Mouse (Mus musculus): ENCODE measurements around the gene Gm49661. TPM values are rescaled to one million over a fixed set of nuclear protein-coding genes. Genes with fewer than 3 reads are reported as not detected.

Gm49661 gene
- polyA plus RNA-seq, 1 experiment from 2014 or later = not detected

DNA sequence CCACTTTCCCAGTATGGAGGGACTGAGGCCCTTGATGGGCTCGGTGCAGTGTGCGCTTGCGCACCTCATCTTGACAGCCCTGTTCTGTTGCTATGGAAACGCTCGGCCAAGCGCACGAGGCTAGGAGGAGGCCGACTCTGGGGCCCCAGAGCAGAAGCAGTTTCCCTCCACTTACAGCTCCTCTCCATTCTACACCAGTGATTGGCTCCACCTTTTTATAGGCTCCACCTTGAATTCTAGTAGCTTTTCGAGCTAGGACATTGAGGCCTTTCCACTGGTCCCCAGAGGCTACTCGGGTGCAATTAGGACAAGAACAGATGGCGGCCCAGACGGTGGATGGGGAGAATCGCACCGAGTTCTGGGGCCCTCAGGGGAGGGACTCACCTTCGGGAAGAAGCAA is 34.4 kb downstream of the Gm49661 start:
- Histone ChIP-seq H3K4me3 (ENCODE audit: low read depth, low read length) (peak overlapping the region; percentile 47; the same call in 1 of the 2 replicates), H3K4me2 (ENCODE audit: low read depth) (peak overlapping the region; percentile 69), H3K27me3 (ENCODE audit: control insufficient read depth, insufficient read depth, low read length) (peaks cover 44% of the 10 kb centered on the region), H3K9me3 (ENCODE audit: control insufficient read depth, low read length) (no peaks in the 10 kb centered on the region), H3K36me3 (ENCODE audit: control insufficient read depth, insufficient read depth, low read length) (no peaks in the 10 kb centered on the region), H3K4me1 (ENCODE audit: control insufficient read depth, insufficient read depth, low read length) (peaks cover 16% of the 10 kb centered on the region), H3K27ac (ENCODE audit: low read depth, low read length) (no peak overlapping the region), H3K9ac (ENCODE audit: low read length) (no peak overlapping the region)
- 0% methylated on average over 15 of the region's 15 CpGs for WGBS
- peak; percentile 86 for DNase-seq (ENCODE audit: low spot score)
- ATAC-seq (ENCODE audit: insufficient read depth, low FRiP score, low TSS enrichment) = peak; percentile 77

DNA sequence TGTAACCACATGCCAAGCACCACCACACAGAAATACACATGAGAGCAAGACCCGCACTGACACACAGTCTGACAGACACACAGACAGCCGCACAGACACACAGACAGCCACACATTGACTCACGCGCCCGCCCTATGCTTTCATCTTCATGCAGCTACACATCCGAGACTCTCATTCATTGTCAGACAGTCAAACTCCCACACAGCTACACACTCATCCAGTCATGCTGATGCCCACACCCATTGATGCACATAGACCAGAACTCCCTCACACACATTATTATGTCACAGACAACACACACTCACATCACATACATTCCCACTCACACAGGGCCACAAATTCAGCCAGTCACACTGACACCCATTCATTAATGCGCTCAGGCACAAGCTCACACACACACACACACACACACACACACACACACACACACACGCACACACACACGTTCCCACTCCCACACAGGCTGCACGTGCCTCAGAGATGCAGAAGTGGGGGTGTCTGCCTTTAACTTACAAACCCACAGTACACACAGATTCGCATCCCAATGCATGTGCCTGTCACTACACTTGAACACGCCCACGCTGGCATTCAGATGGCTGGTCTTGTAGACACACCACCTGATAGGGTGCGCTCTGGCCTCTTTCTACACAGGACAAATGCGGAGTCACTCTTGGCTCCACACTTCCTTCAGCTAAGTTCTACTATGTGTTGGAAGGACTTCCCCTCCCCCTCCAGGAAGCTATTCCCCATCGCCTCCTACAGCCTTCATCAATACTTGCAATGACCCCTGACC is 35.3 kb downstream of the Gm49661 start:
- H3K9me3 ChIP-seq (ENCODE audit: control insufficient read depth, low read length) = no peaks in the 10 kb centered on the region
- H3K27me3 ChIP-seq (ENCODE audit: control insufficient read depth, insufficient read depth, low read length) = peaks cover 52% of the 10 kb centered on the region
- no peak overlapping the region for H3K4me3 ChIP-seq (ENCODE audit: low read depth, low read length)
- H3K36me3 ChIP-seq (ENCODE audit: control insufficient read depth, insufficient read depth, low read length) = no peaks in the 10 kb centered on the region
- DNase-seq (ENCODE audit: low spot score) (no peak), ATAC-seq (ENCODE audit: insufficient read depth, low FRiP score, low TSS enrichment) (no peak)
- no peak overlapping the region for H3K27ac ChIP-seq (ENCODE audit: low read depth, low read length)
- H3K9ac ChIP-seq (ENCODE audit: low read length) = no peak overlapping the region
- H3K4me2 ChIP-seq (ENCODE audit: low read depth) = peak overlapping the region; percentile 69
- H3K4me1 ChIP-seq (ENCODE audit: control insufficient read depth, insufficient read depth, low read length) = peaks cover 16% of the 10 kb centered on the region
- 84% methylated on average over 16 of the region's 16 CpGs for WGBS

DNA sequence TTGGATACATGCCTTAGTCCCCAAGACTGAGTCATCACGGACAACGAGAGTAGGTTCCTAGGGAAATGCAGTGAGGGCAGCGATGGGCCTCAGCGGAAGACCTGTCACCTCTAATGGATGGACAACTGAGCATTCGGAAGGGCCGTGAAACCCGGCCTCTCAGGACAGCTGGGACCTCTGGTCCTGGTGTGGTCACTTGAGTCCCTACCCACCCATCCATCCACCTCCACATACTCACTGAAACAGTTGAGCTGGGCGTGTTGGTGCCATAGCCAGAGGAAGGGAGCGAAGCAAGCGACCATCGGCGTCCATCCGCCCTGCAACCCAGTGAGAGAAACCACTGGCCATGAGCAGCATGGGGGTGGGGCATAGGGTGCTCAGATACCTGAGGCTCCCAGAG is 38.7 kb downstream of the Gm49661 start:
- no peak overlapping the region for H3K4me2 ChIP-seq (ENCODE audit: low read depth)
- no peak overlapping the region for H3K9ac ChIP-seq (ENCODE audit: low read length)
- ATAC-seq (ENCODE audit: insufficient read depth, low FRiP score, low TSS enrichment) (no peak), DNase-seq (ENCODE audit: low spot score) (no peak)
- H3K27me3 ChIP-seq (ENCODE audit: control insufficient read depth, insufficient read depth, low read length) = peaks cover 32% of the 10 kb centered on the region
- H3K4me1 ChIP-seq (ENCODE audit: control insufficient read depth, insufficient read depth, low read length) = peaks cover 10% of the 10 kb centered on the region; the same call in 1 of the 2 replicates
- no peaks in the 10 kb centered on the region for H3K9me3 ChIP-seq (ENCODE audit: control insufficient read depth, low read length)
- WGBS = 87% methylated on average over 13 of the region's 13 CpGs
- no peak overlapping the region for H3K4me3 ChIP-seq (ENCODE audit: low read depth, low read length)
- no peak overlapping the region for H3K27ac ChIP-seq (ENCODE audit: low read depth, low read length)
- no peaks in the 10 kb centered on the region for H3K36me3 ChIP-seq (ENCODE audit: control insufficient read depth, insufficient read depth, low read length)

DNA sequence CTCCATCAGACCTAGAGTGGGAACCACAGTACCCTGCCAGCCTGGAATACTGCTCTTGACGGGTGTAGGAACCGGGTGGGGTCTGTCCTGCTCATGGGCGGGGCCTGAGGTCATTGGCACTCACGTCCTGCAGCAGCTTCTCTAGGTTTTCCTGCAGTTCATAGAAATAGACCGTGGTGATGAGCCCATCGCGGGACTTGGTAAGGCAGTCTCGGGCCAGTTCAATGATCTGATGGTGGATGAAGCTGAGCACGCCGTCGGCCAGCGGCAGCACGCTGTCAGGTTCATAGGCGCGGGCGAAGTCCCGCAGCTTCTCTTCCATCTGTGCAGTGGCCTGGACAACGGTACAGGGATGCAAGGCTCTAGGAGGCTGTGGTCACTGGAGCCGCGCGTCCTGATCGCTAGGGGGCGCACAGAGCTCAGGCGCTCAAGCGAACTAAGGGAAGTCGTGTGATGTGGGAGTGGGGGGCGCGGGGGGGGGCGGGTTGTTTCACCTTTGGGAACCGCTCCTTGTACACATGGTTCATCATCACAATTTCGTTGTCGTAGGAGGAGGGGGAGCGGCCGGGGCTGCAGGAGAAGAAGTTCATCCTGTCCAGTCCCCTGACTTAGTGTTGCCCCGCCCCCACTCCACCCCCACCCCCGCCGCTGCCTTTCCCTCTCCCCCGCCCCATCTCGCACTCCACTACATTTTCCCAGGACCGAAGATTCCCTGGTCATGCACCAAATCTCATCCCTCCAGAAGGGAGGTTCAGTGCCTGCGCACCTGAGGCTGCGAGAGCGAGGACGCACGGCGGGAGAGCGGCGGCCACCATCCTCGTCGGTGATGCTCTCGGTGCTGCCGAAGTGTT is 40.6 kb downstream of the Gm49661 start:
- DNase-seq (ENCODE audit: low spot score) = peak; percentile 86
- no peak overlapping the region for H3K27ac ChIP-seq (ENCODE audit: low read depth, low read length)
- H3K9ac ChIP-seq (ENCODE audit: low read length) = no peak overlapping the region; the same call in 1 of the 2 replicates
- H3K4me2 ChIP-seq (ENCODE audit: low read depth) = peak overlapping the region; percentile 50
- no peaks in the 10 kb centered on the region for H3K36me3 ChIP-seq (ENCODE audit: control insufficient read depth, insufficient read depth, low read length)
- WGBS = 2% methylated on average over 49 of the region's 52 CpGs
- no peaks in the 10 kb centered on the region for H3K4me1 ChIP-seq (ENCODE audit: control insufficient read depth, insufficient read depth, low read length)
- peaks cover 19% of the 10 kb centered on the region for H3K27me3 ChIP-seq (ENCODE audit: control insufficient read depth, insufficient read depth, low read length)
- peak; percentile 72 for ATAC-seq (ENCODE audit: insufficient read depth, low FRiP score, low TSS enrichment)
- H3K4me3 ChIP-seq (ENCODE audit: low read depth, low read length) = peak overlapping the region; percentile 29
- no peaks in the 10 kb centered on the region for H3K9me3 ChIP-seq (ENCODE audit: control insufficient read depth, low read length)

DNA sequence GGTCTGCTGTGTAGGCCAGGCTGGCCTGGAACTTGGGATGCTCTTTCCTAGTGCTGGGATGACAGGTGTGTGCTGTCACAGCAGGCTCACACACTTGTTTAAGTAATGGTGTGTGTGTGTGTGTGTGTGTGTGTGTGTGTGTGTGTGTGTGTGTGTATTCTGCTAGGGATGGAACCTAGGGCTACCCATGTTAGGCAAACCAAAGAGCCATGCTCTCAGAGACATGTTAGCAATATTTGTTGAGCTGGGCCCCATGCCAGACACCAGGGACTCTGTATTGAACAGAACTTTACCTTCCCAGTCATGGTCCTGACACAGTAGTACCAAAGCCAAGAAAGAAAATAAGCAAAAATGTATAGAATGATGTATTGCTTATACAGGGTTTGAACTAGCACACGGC is 41.7 kb downstream of the Gm49661 start:
- Histone ChIP-seq H3K27ac (ENCODE audit: low read depth, low read length) (no peak overlapping the region), H3K27me3 (ENCODE audit: control insufficient read depth, insufficient read depth, low read length) (peaks cover 19% of the 10 kb centered on the region), H3K4me2 (ENCODE audit: low read depth) (no peak overlapping the region), H3K4me3 (ENCODE audit: low read depth, low read length) (no peak overlapping the region), H3K9me3 (ENCODE audit: control insufficient read depth, low read length) (no peaks in the 10 kb centered on the region), H3K36me3 (ENCODE audit: control insufficient read depth, insufficient read depth, low read length) (no peaks in the 10 kb centered on the region), H3K9ac (ENCODE audit: low read length) (no peak overlapping the region), H3K4me1 (ENCODE audit: control insufficient read depth, insufficient read depth, low read length) (no peaks in the 10 kb centered on the region)
- 77% methylated on average over 1 of the region's 1 CpGs for WGBS
- ATAC-seq (ENCODE audit: insufficient read depth, low FRiP score, low TSS enrichment) = no peak
- no peak for DNase-seq (ENCODE audit: low spot score)

DNA sequence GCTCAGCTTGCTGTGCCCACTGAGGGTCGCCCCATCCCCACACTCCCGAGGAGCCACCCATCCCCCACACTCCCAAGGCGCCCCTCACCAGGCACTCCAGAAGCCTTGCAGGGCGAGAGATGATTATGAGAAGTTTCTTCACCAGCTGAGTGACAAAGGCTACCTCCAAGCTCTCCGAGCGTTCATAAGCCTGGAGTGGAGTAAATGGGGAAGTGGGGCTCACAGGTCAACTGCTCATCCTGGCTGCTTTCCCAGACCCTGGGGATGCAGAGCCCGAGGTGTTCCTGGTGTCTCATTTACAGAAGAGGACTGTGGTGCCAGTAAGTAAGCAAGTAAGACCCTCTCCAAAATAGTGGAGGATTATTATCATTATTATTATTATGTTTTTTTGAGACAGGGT is 43.7 kb downstream of the Gm49661 start:
- Histone ChIP-seq H3K27ac (ENCODE audit: low read depth, low read length) (no peak overlapping the region), H3K9me3 (ENCODE audit: control insufficient read depth, low read length) (no peaks in the 10 kb centered on the region), H3K27me3 (ENCODE audit: control insufficient read depth, insufficient read depth, low read length) (peaks cover 16% of the 10 kb centered on the region), H3K4me2 (ENCODE audit: low read depth) (no peak overlapping the region), H3K9ac (ENCODE audit: low read length) (no peak overlapping the region), H3K36me3 (ENCODE audit: control insufficient read depth, insufficient read depth, low read length) (no peaks in the 10 kb centered on the region), H3K4me3 (ENCODE audit: low read depth, low read length) (no peak overlapping the region), H3K4me1 (ENCODE audit: control insufficient read depth, insufficient read depth, low read length) (no peaks in the 10 kb centered on the region)
- ATAC-seq (ENCODE audit: insufficient read depth, low FRiP score, low TSS enrichment) (no peak), DNase-seq (ENCODE audit: low spot score) (no peak)
- WGBS = 73% methylated on average over 7 of the region's 7 CpGs

DNA sequence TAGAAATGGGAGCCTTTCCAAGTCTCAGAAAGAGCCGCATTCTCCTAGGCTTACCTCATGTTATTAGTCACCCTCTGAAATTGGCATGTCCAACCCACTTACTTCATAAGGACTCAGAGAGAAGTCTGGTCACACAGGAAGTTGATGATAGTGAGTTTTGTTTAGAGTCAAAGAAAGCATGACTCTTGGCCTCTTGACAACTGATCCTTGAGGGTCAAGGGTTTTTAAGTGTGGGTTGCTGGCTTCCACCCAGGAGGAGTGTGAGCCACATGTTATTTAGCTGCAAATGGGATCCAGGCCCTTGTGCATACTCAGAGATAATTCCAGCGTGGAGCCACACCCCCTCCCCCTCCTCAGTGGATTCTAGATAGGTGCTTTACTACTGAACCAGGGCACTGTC is 47.6 kb downstream of the Gm49661 start:
- no peak overlapping the region for H3K4me2 ChIP-seq (ENCODE audit: low read depth)
- H3K27me3 ChIP-seq (ENCODE audit: control insufficient read depth, insufficient read depth, low read length) = peaks cover 15% of the 10 kb centered on the region
- H3K4me3 ChIP-seq (ENCODE audit: low read depth, low read length) = no peak overlapping the region
- H3K27ac ChIP-seq (ENCODE audit: low read depth, low read length) = no peak overlapping the region
- no peaks in the 10 kb centered on the region for H3K36me3 ChIP-seq (ENCODE audit: control insufficient read depth, insufficient read depth, low read length)
- ATAC-seq (ENCODE audit: insufficient read depth, low FRiP score, low TSS enrichment) = no peak
- no peak for DNase-seq (ENCODE audit: low spot score)
- 82% methylated on average over 2 of the region's 2 CpGs for WGBS
- H3K9me3 ChIP-seq (ENCODE audit: control insufficient read depth, low read length) = no peaks in the 10 kb centered on the region
- H3K4me1 ChIP-seq (ENCODE audit: control insufficient read depth, insufficient read depth, low read length) = no peaks in the 10 kb centered on the region
- H3K9ac ChIP-seq (ENCODE audit: low read length) = no peak overlapping the region

DNA sequence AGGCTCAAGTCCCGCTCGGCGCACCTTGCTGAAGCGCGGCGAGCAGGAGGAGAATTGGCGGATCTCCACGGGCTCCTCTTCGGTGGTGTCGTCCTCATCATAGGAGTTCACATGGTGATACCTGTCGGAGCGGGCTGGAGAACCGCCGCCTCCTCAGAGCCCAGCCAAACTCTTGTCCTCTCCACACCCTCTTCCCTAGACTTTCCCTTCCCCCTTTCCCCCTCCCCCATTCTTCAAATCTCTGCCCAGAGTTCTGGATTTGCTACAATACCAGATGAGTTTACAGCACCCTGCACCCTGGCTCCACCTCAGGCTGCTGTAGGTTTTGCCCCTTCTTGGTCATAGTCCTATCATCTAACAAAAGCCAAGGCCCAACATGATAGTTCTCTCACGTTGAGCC is 50.6 kb downstream of the Gm49661 start:
- peaks cover 28% of the 10 kb centered on the region for H3K27me3 ChIP-seq (ENCODE audit: control insufficient read depth, insufficient read depth, low read length)
- no peak overlapping the region for H3K4me2 ChIP-seq (ENCODE audit: low read depth)
- ATAC-seq (ENCODE audit: insufficient read depth, low FRiP score, low TSS enrichment) (no peak), DNase-seq (ENCODE audit: low spot score) (no peak)
- H3K4me3 ChIP-seq (ENCODE audit: low read depth, low read length) = no peak overlapping the region
- no peaks in the 10 kb centered on the region for H3K36me3 ChIP-seq (ENCODE audit: control insufficient read depth, insufficient read depth, low read length)
- H3K9me3 ChIP-seq (ENCODE audit: control insufficient read depth, low read length) = no peaks in the 10 kb centered on the region
- WGBS = 90% methylated on average over 15 of the region's 15 CpGs
- H3K9ac ChIP-seq (ENCODE audit: low read length) = no peak overlapping the region
- no peaks in the 10 kb centered on the region for H3K4me1 ChIP-seq (ENCODE audit: control insufficient read depth, insufficient read depth, low read length)
- H3K27ac ChIP-seq (ENCODE audit: low read depth, low read length) = no peak overlapping the region
